Mouse (Mus musculus): ENCODE data around the gene Arl9. TPM values are rescaled to one million over a fixed set of nuclear protein-coding genes. Genes with fewer than 3 reads are reported as not detected.
A peak's percentile ranks its signal among the peaks of the same experiment; 100 is the strongest.
"Not testable (repeated sequence)": the region's sequence is repeated elsewhere in the genome, so short reads cannot be mapped to it uniquely, and the experiment has no call there.

The Arl9 gene
- total and polyA plus RNA-seq, 3 experiments: not detected

GRCm38 (mm10) chr5:77010352-77010751 is 6.5 kb downstream of the Arl9 start:
- WGBS: 77% methylated on average over 9 of the region's 9 CpGs
- DNase-seq: no peak
- Histone ChIP-seq H3K4me1 (ENCODE audit: control insufficient read depth, insufficient read depth, low read length) (no peaks in the 10 kb centered on the region), H3K27ac (no peak overlapping the region), H3K27me3 (ENCODE audit: control insufficient read depth, insufficient read depth, low read length) (no peaks in the 10 kb centered on the region), H3K36me3 (ENCODE audit: control insufficient read depth, insufficient read depth, low read length) (no peaks in the 10 kb centered on the region), H3K4me3 (no peak overlapping the region), H3K79me2 (replicated peaks; ENCODE audit: control insufficient read depth, insufficient read depth, low read length) (no peaks in the 10 kb centered on the region), H3K9ac (ENCODE audit: low read depth, low read length) (no peak overlapping the region)
- intact Hi-C loops (cut with DNase I): no loop called here
- no peak for TF ChIP-seq EP300 (IDR thresholded peaks at IDR 0.05; ENCODE audit: insufficient read depth, low read depth, low read length)
- no peak for TF ChIP-seq POLR2A (IDR thresholded peaks at IDR 0.05; ENCODE audit: insufficient read depth, low read depth, low read length)
- TF ChIP-seq CTCF (IDR thresholded peaks at IDR 0.05): no peak

DNA sequence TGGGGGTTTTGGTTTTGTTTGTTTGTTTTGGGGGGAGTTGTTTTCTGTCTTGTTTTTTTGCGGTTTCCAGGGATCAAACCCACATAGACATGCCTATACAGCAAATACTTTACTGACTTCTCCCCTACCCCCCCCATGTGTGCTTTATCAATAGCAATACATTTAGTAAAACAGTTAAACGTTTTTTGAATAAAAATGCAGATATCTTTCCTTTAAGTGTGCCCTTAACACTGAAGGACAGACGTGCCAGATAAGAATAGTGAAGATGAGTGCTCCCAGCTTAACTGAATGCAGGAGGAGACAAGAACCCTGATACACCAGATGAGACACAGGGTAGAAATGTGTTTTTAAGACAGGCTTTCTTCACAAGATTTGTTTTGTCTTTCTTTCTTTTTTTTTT is 7.2 kb downstream of the Arl9 start:
- TF ChIP-seq POLR2A (IDR thresholded peaks at IDR 0.05; ENCODE audit: insufficient read depth, low read depth, low read length): no peak
- TF ChIP-seq CTCF (IDR thresholded peaks at IDR 0.05): no peak
- no peak for TF ChIP-seq EP300 (IDR thresholded peaks at IDR 0.05; ENCODE audit: insufficient read depth, low read depth, low read length)
- no peaks in the 10 kb centered on the region for H3K36me3 ChIP-seq (ENCODE audit: control insufficient read depth, insufficient read depth, low read length)
- WGBS: 56% methylated on average over 3 of the region's 3 CpGs
- no peak for DNase-seq
- H3K27ac ChIP-seq: no peak overlapping the region
- no peak overlapping the region for H3K9ac ChIP-seq (ENCODE audit: low read depth, low read length)
- intact Hi-C loops (cut with DNase I): no loop called here
- no peak overlapping the region for H3K4me3 ChIP-seq
- H3K27me3 ChIP-seq (ENCODE audit: control insufficient read depth, insufficient read depth, low read length): no peaks in the 10 kb centered on the region
- H3K79me2 ChIP-seq (replicated peaks; ENCODE audit: control insufficient read depth, insufficient read depth, low read length): no peaks in the 10 kb centered on the region
- no peaks in the 10 kb centered on the region; the same call in 1 of the 2 replicates for H3K4me1 ChIP-seq (ENCODE audit: control insufficient read depth, insufficient read depth, low read length)

GRCm38 (mm10) chr5:77013171-77013570 is 9.3 kb downstream of the Arl9 start:
- H3K79me2 ChIP-seq (replicated peaks; ENCODE audit: control insufficient read depth, insufficient read depth, low read length): no peaks in the 10 kb centered on the region
- 62% methylated on average over 3 of the region's 3 CpGs for WGBS
- no peak overlapping the region for H3K9ac ChIP-seq (ENCODE audit: low read depth, low read length)
- no peaks in the 10 kb centered on the region for H3K27me3 ChIP-seq (ENCODE audit: control insufficient read depth, insufficient read depth, low read length)
- H3K36me3 ChIP-seq (ENCODE audit: control insufficient read depth, insufficient read depth, low read length): no peaks in the 10 kb centered on the region
- intact Hi-C loops (cut with DNase I): no loop called here
- no peaks in the 10 kb centered on the region; the same call in 1 of the 2 replicates for H3K4me1 ChIP-seq (ENCODE audit: control insufficient read depth, insufficient read depth, low read length)
- TF ChIP-seq POLR2A (IDR thresholded peaks at IDR 0.05; ENCODE audit: insufficient read depth, low read depth, low read length): no peak
- no peak for TF ChIP-seq EP300 (IDR thresholded peaks at IDR 0.05; ENCODE audit: insufficient read depth, low read depth, low read length)
- no peak for TF ChIP-seq CTCF (IDR thresholded peaks at IDR 0.05)
- H3K27ac ChIP-seq: no peak overlapping the region
- DNase-seq: no peak
- H3K4me3 ChIP-seq: no peak overlapping the region

DNA sequence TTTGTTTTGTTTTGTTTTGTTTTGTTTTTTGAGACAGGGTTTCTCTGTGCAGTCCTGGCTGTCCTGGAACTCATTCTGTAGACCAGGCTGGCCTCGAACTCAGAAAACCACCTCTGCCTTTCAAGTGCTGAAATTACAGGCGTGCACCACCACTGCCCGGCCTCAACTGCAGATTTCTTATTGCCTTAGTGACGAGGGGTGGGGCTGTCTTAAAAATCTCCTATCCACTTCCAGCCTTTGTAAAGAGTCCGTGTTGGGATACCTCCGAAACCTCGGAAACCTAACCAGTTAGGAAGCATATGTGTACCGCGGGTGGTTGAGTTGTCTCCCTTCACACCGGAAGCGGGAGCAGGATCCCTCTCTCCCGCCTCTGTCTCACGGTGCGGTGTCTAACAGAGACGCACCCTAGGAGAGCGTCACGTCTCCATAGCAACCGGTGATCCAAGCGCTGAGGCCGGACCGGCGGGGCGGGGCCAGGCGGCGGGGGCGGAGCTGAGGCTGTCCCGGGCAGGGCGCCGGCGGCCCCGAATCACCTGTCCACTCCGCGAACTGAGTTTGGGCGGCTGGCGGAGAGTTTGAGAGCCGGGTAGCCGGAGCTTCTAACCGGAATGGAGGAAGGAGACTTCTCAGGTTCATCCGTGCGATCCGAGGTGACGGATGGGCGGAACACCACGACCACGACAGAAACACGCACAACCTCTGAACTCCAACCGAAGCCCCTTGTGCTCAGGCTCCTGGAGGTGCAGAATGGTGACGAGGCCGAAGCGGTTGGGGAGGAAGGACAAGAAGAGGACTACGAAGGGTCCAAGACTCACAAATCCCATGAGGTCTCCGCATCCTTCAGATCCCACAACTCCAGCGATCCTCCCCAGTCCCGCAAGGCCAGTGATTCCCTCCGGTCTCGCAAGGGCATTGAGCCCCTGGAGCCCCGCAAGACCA is 12.0 kb downstream of the Arl9 start, which contains the start of gene Thegl:
Gene Thegl, plus strand, starts transcription at position 480 of the 939 bp plus-strand sequence.
- Histone ChIP-seq H3K36me3 (ENCODE audit: control insufficient read depth, insufficient read depth, low read length) (no peaks in the 10 kb centered on the region), H3K27ac (no peak within 1 kb of the TSS), H3K9ac (ENCODE audit: low read depth, low read length) (0 out of 2 replicates have a peak within 1 kb of the TSS, but pooled peaks have one; percentile 2), H3K27me3 (ENCODE audit: control insufficient read depth, insufficient read depth, low read length) (no peaks in the 10 kb centered on the region), H3K4me3 (peak within 1 kb of the TSS; percentile 51), H3K4me1 (ENCODE audit: control insufficient read depth, insufficient read depth, low read length) (no peaks in the 10 kb centered on the region; the same call in 1 of the 2 replicates), H3K79me2 (replicated peaks; ENCODE audit: control insufficient read depth, insufficient read depth, low read length) (no peaks in the 10 kb centered on the region)
- WGBS: 15% methylated on average over 57 of the region's 57 CpGs
- intact Hi-C loops (cut with DNase I): no loop called here
- TF ChIP-seq CTCF (IDR thresholded peaks at IDR 0.05) (no peak), POLR2A (IDR thresholded peaks at IDR 0.05; ENCODE audit: insufficient read depth, low read depth, low read length) (no peak), EP300 (IDR thresholded peaks at IDR 0.05; ENCODE audit: insufficient read depth, low read depth, low read length) (no peak)
- peak; percentile 75 to 78 for DNase-seq

DNA sequence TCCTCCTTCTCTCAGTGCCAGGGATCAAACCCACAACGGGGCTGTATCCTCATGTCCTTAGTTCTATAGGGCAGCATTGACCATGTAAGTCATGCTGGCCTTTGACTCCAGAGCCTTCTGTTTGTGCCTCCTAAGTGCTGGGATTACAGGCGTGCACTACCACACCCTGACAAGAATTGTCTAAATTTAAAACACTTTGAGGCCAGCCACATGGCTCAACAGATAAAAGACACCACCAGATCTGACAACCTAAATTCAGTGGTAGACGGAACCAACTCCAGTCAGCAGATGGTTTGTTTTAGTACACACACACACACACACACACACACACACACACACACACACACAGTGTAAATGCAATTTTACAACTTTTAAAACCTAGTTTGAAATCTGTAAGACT is 24.2 kb downstream of the Arl9 start:
- Histone ChIP-seq H3K9ac (ENCODE audit: low read depth, low read length) (no peak overlapping the region), H3K27ac (no peak overlapping the region), H3K36me3 (ENCODE audit: control insufficient read depth, insufficient read depth, low read length) (no peaks in the 10 kb centered on the region), H3K79me2 (replicated peaks; ENCODE audit: control insufficient read depth, insufficient read depth, low read length) (no peaks in the 10 kb centered on the region), H3K27me3 (ENCODE audit: control insufficient read depth, insufficient read depth, low read length) (no peaks in the 10 kb centered on the region), H3K4me1 (ENCODE audit: control insufficient read depth, insufficient read depth, low read length) (no peaks in the 10 kb centered on the region), H3K4me3 (no peak overlapping the region)
- TF ChIP-seq CTCF (IDR thresholded peaks at IDR 0.05): no peak
- no peak for TF ChIP-seq POLR2A (IDR thresholded peaks at IDR 0.05; ENCODE audit: insufficient read depth, low read depth, low read length)
- TF ChIP-seq EP300 (IDR thresholded peaks at IDR 0.05; ENCODE audit: insufficient read depth, low read depth, low read length): no peak
- 67% methylated on average over 3 of the region's 3 CpGs for WGBS
- intact Hi-C loops (cut with DNase I): no loop called here
- DNase-seq: no peak

DNA sequence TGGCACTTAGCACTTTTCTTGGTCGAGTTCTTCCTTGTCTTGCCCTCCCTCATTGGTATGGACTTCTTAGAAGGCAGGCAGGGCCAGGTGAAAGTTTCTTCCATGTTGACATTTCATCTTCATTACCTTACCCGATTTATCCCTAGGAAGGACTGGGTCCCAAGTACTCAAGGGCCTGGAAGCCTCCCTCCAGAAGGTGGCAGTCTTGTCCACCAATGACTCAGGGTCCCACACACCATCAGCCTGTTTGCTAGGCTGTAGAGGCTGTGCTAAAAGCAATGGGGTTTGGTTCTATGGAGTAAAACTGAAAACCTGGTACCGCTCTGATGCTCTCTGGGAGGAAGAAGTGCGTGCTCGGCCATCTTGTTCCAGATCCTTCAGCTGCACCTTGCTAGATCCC is 25.9 kb downstream of the Arl9 start:
- Histone ChIP-seq H3K9ac (ENCODE audit: low read depth, low read length) (no peak overlapping the region), H3K4me1 (ENCODE audit: control insufficient read depth, insufficient read depth, low read length) (no peaks in the 10 kb centered on the region), H3K27me3 (ENCODE audit: control insufficient read depth, insufficient read depth, low read length) (no peaks in the 10 kb centered on the region), H3K79me2 (replicated peaks; ENCODE audit: control insufficient read depth, insufficient read depth, low read length) (no peaks in the 10 kb centered on the region), H3K36me3 (ENCODE audit: control insufficient read depth, insufficient read depth, low read length) (no peaks in the 10 kb centered on the region), H3K27ac (no peak overlapping the region), H3K4me3 (no peak overlapping the region)
- intact Hi-C loops (cut with DNase I): loop anchor here (1.0 kb wide), 2 partner anchors 141 to 188 kb away; no protein-coding TSS in a partner anchor
- WGBS: 80% methylated on average over 5 of the region's 5 CpGs
- peak; percentile 44 to 49 for DNase-seq
- TF ChIP-seq CTCF (IDR thresholded peaks at IDR 0.05) (peak; percentile 79), POLR2A (IDR thresholded peaks at IDR 0.05; ENCODE audit: insufficient read depth, low read depth, low read length) (no peak), EP300 (IDR thresholded peaks at IDR 0.05; ENCODE audit: insufficient read depth, low read depth, low read length) (no peak)

- intact Hi-C loops (cut with DNase I); H3K27ac ChIP-seq; H3K79me2 ChIP-seq (replicated peaks; ENCODE audit: control insufficient read depth, insufficient read depth, low read length); H3K4me3 ChIP-seq; H3K9ac ChIP-seq (ENCODE audit: low read depth, low read length); DNase-seq; H3K27me3 ChIP-seq (ENCODE audit: control insufficient read depth, insufficient read depth, low read length); H3K36me3 ChIP-seq (ENCODE audit: control insufficient read depth, insufficient read depth, low read length); H3K4me1 ChIP-seq (ENCODE audit: control insufficient read depth, insufficient read depth, low read length): not testable (repeated sequence)
These were observed 31.2 kb downstream of the Arl9 start for GRCm38 (mm10) chr5:77035101-77035500.

Measured in heart, adult 2 months (tissue).